Mouse (Mus musculus) spleen, adult 2 months (tissue): Measurements from ENCODE around the gene P2rx6. TPM values are rescaled to one million over a fixed set of nuclear protein-coding genes. Genes with fewer than 3 reads are reported as not detected.

Source experiments
- DNase-seq, 2 experiments: peaks; one replicate each; pipeline versions ENCODE4 v3.0.0 to v3.0.0-alpha.2; 2012 to 2021; ENCODE audit warnings: low spot score in 2 of 2, low read depth in 1 of 2
- H3K27ac ChIP-seq: fragments of 200-500 bp; 2 replicates; pipeline ENCODE4 v1.5.1; 2012; ENCODE audit warnings: low read length, inconsistent platforms; ENCODE audit not compliant: insufficient read depth
- H3K27me3 ChIP-seq: fragments of 200-500 bp; 2 replicates; pipeline ENCODE4 v1.6.1; 2012; ENCODE audit warnings: mild to moderate bottlenecking, moderate library complexity, low read length, inconsistent platforms; ENCODE audit not compliant: control insufficient read depth, insufficient read depth
- H3K36me3 ChIP-seq: fragments of 200-500 bp; 2 replicates; pipeline ENCODE4 v1.6.1; 2012; ENCODE audit warnings: mild to moderate bottlenecking, low read length, inconsistent platforms; ENCODE audit not compliant: control insufficient read depth, insufficient read depth
- H3K4me1 ChIP-seq: fragments of 200-500 bp; 2 replicates; pipeline ENCODE4 v1.6.1; 2011; ENCODE audit warnings: inconsistent platforms; ENCODE audit not compliant: control insufficient read depth, insufficient read depth, insufficient read length
- H3K4me3 ChIP-seq: fragments of 200-500 bp; 2 replicates; pipeline ENCODE4 v1.5.1; 2011; ENCODE audit warnings: mild to moderate bottlenecking, inconsistent platforms; ENCODE audit not compliant: insufficient read depth, insufficient read length; ENCODE audit errors: extremely low read depth
- CTCF ChIP-seq: fragments of 200-500 bp; IDR thresholded peaks from 2 replicates; pipeline ENCODE4 v1.5.1; 2011; ENCODE audit warnings: mild to moderate bottlenecking, inconsistent platforms; ENCODE audit not compliant: insufficient read depth, insufficient read length, insufficient replicate concordance; ENCODE audit errors: extremely low read depth
- POLR2A ChIP-seq: fragments of 200-500 bp; IDR thresholded peaks from 2 replicates; pipeline ENCODE4 v1.6.1; 2011; ENCODE audit warnings: low read depth, low read length, inconsistent platforms
- WGBS: fragments of 180-500 bp; shearing (Covaris S2); methylation state at CpG from one replicate; pipeline ENCODE4 v1.1.7; 2018; 5-methylcytosine and 5-hydroxymethylcytosine counted together
- polyA plus RNA-seq: library from polyadenylated mRNA; depleted of rRNA; stranded (reverse); fragments of >200 nt; gene quantifications from 2 replicates; pipeline ENCODE4 v1.2.3, GENCODE M21; 2012; rRNA removed

Gene P2rx6
- 0.15 and 0.33 TPM in 2 replicates for polyA plus RNA-seq

- Histone ChIP-seq H3K4me3 (no peak within 1 kb of the TSS), H3K4me1 (no peaks in the 10 kb centered on the region), H3K27ac (no peak within 1 kb of the TSS), H3K36me3 (no peaks in the 10 kb centered on the region), H3K27me3 (no peaks in the 10 kb centered on the region)
- DNase-seq, result no peak
- 6% methylated on average over 10 of the region's 10 CpGs for WGBS
- TF ChIP-seq CTCF (no peak), POLR2A (no peak)
These were observed at the start of gene P2rx6 for GRCm38 (mm10) chr16:17561751-17562208. Gene P2rx6 (plus strand): TSS chr16:17561885.

DNA sequence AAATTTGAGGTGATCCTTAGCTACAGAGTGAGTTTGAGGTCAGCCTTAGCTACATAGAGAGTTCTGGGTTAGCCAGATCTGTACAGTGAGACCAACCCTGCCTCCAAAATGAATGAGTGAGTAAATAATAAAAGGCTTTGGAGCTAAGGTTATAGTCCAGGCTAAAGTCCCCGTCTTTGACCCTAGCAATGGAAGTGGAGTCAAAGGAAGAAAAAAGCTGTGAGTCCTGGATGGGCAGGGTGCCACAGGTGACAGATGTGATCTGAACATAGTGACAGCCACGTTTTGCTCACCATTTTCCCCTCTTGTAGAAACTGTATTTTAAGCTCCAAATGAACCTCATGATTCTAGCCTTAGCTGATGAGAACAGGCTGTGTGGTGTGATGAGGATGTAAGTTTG is 42.8 kb upstream of the P2rx6 start:
- H3K27me3 ChIP-seq, result no peaks in the 10 kb centered on the region
- no peaks in the 10 kb centered on the region for H3K4me1 ChIP-seq
- DNase-seq, result no peak
- TF ChIP-seq CTCF (no peak), POLR2A (no peak)
- no peak overlapping the region for H3K27ac ChIP-seq
- WGBS, result 96% methylated on average over 2 of the region's 2 CpGs
- peaks cover 42% of the 10 kb centered on the region for H3K36me3 ChIP-seq
- H3K4me3 ChIP-seq, result no peak overlapping the region

- no peak overlapping the region for H3K4me3 ChIP-seq
- DNase-seq, result no peak
- TF ChIP-seq CTCF (no peak), POLR2A (no peak)
- H3K36me3 ChIP-seq, result peaks cover 55% of the 10 kb centered on the region
- no peaks in the 10 kb centered on the region for H3K27me3 ChIP-seq
- H3K27ac ChIP-seq, result no peak overlapping the region
- 94% methylated on average over 11 of the region's 11 CpGs for WGBS
- H3K4me1 ChIP-seq, result no peaks in the 10 kb centered on the region
These were observed 37.5 kb upstream of the P2rx6 start for GRCm38 (mm10) chr16:17524156-17524555.

GRCm38 (mm10) chr16:17525524-17525923 is 36.2 kb upstream of the P2rx6 start:
- no peak for DNase-seq
- 90% methylated on average over 3 of the region's 3 CpGs for WGBS

DNA sequence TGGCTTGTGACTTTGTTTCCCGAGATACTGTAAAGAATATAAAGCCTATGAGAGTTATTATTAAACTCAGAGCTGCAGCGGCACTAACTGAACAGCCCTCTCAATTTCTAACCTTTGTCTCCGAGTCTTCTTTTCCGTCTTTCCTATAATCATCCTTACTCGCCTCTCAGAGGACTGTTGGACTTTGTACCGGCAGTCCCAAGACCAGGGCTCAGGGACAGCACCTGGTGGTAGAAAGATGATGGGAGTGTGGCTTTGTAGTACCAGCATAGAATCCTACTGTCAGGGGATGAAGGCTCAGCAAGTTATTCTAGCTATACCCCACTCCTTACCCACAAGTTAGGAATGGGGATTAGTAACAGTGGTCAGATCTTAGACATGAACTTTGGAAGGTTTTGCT is 35.5 kb upstream of the P2rx6 start:
- no peak for DNase-seq
- TF ChIP-seq POLR2A, result no peak
- no peak for TF ChIP-seq CTCF
- Histone ChIP-seq H3K27ac (no peak overlapping the region), H3K36me3 (peaks cover 41% of the 10 kb centered on the region), H3K4me3 (no peak overlapping the region), H3K4me1 (peaks cover 4% of the 10 kb centered on the region), H3K27me3 (no peaks in the 10 kb centered on the region)
- WGBS, result 92% methylated on average over 6 of the region's 6 CpGs

More at GRCm38 (mm10) chr16:17525524-17525923, 36.2 kb upstream of the P2rx6 start:
- H3K4me3 ChIP-seq, result no peak overlapping the region
- TF ChIP-seq POLR2A, result no peak
- no peak for TF ChIP-seq CTCF
- H3K4me1 ChIP-seq, result peaks cover 4% of the 10 kb centered on the region
- H3K36me3 ChIP-seq, result peaks cover 47% of the 10 kb centered on the region
- H3K27ac ChIP-seq, result no peak overlapping the region
- H3K27me3 ChIP-seq, result no peaks in the 10 kb centered on the region

DNA sequence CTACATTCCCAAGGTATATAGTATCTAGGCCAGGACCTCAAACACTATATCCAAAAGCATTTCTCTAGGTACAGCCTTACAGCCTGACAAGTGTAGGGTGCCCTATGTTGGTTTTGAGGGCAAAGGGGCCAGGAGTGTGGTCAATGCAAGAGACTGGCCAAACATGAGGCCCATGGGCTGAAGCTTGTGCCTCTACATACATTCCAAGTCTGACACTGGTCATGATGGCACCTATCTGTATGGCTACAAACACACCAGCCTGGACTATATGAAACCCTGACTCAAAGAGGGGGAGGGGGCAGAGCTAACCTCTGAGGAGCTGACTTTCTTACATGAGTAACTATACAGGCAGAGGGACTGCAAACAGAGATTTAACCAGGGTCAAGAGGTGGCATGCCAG is 34.1 kb upstream of the P2rx6 start:
- Histone ChIP-seq H3K4me1 (peaks cover 7% of the 10 kb centered on the region), H3K27me3 (no peaks in the 10 kb centered on the region; the same call in 1 of the 2 replicates), H3K4me3 (no peak overlapping the region), H3K36me3 (peaks cover 29% of the 10 kb centered on the region), H3K27ac (no peak overlapping the region)
- TF ChIP-seq CTCF (no peak), POLR2A (no peak)
- DNase-seq, result no peak

- no peak overlapping the region for H3K27ac ChIP-seq
- peaks cover 27% of the 10 kb centered on the region for H3K36me3 ChIP-seq
- no peaks in the 10 kb centered on the region; the same call in 1 of the 2 replicates for H3K27me3 ChIP-seq
- TF ChIP-seq POLR2A (no peak), CTCF (no peak)
- DNase-seq, result no peak
- no peak overlapping the region for H3K4me3 ChIP-seq
- WGBS, result 96% methylated on average over 13 of the region's 13 CpGs
- H3K4me1 ChIP-seq, result peaks cover 7% of the 10 kb centered on the region
These were observed 33.4 kb upstream of the P2rx6 start for GRCm38 (mm10) chr16:17528276-17528675.
